Mouse (Mus musculus) urinary bladder, postnatal 36 days (tissue): ENCODE measurements around the gene Gm10134.
"Not testable (repeated sequence)": the region's sequence is repeated elsewhere in the genome, so short reads cannot be mapped to it uniquely, and the experiment has no call there.

Source experiments
- DNase-seq, 2 experiments: peaks; one replicate each; pipeline ENCODE4 v3.0.0; 2022; ENCODE audit warnings: low spot score in 2 of 2, mixed read lengths in 1 of 2

Gene Gm10134

DNA sequence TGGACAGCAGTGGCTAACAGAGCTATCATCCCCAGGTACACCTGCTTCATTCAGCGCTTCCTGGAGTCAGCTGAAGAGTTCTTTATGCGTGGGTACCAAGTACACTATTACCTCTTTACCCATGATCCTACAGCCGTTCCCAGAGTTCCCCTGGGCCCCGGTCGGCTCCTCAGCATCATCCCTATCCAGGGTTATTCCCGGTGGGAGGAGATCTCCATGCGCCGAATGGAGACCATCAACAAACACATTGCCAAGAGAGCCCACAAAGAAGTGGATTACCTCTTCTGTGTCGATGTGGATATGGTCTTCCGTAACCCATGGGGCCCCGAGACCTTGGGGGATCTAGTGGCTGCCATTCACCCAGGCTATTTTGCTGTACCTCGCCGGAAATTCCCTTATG is 1.2 kb upstream of the Gm10134 start:
- no peak for DNase-seq

DNA sequence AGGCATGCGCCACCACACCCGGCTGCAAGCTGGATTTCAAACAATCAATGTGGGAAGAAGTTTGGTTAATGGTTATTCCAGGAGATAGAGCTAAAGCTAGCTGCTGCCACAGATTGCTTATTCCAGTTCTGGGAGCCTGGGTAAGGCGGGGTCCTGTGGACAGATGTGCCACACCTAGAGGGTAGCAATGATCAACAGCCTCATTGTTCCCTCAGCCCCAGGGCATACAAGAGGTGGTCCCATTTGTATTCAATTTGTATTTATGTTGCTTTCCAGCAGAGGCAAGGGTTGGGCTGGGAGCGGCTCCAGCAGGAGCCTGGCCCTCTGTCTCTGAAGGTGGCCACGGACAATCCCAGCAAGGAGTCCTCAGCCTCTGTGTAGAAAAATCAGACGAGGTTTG is 396 bp downstream of the Gm10134 start:
- DNase-seq = no peak

DNA sequence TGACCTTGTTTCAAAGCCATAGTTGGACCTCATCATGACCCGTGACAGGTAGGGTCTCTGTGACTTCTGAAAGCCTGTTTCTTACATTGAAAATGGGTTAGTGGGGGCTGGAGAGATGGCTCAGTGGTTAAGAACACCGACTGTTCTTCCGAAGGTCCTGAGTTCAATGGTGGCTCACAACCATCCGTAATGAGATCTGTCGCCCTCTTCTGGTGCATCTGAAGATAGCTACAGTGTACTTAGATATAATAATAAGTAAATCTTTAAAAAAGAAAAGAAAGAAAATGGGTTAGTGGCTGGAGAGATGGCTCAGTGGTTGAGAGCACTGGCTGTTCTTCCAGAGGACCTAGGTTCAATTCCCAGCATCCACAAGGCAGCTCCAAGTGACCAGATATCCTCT is 5.7 kb downstream of the Gm10134 start:
- DNase-seq = not testable (repeated sequence)

DNA sequence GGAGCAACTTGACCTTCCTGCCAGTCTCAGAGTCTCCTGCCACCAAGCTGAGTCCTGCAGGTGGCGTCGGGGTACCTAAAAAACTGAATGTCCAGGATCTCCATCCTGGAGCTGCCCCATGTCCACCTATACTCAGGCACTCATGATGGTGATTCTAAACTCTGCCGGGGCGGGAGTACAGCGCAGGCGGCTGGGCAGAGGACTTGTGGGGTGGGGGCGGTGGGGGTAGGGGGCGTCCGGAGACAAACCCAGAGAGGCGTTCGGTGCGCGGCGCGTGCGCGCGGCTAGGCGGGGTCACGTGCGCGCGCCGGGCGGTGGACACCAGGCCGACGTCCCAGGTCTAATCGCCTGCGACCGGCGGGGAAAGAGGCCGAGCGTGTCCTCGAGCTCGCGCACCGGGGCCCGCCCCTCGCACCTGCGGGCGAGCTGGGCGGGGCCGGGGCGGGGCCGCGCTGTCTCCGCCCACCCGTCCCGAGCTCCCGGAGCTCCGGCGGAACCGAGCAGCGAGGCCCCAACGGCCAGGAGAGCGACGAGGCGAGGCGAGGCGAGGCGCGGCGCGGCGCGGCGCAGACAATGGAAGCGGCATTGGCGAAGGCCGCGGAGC is 7.0 kb downstream of the Gm10134 start, which contains the start of gene Ralgds:
TSS of gene Ralgds (plus strand) at position 328 of the 604 bp plus-strand sequence.
- DNase-seq = peak in 1 of 2 experiments; percentile 65

DNA sequence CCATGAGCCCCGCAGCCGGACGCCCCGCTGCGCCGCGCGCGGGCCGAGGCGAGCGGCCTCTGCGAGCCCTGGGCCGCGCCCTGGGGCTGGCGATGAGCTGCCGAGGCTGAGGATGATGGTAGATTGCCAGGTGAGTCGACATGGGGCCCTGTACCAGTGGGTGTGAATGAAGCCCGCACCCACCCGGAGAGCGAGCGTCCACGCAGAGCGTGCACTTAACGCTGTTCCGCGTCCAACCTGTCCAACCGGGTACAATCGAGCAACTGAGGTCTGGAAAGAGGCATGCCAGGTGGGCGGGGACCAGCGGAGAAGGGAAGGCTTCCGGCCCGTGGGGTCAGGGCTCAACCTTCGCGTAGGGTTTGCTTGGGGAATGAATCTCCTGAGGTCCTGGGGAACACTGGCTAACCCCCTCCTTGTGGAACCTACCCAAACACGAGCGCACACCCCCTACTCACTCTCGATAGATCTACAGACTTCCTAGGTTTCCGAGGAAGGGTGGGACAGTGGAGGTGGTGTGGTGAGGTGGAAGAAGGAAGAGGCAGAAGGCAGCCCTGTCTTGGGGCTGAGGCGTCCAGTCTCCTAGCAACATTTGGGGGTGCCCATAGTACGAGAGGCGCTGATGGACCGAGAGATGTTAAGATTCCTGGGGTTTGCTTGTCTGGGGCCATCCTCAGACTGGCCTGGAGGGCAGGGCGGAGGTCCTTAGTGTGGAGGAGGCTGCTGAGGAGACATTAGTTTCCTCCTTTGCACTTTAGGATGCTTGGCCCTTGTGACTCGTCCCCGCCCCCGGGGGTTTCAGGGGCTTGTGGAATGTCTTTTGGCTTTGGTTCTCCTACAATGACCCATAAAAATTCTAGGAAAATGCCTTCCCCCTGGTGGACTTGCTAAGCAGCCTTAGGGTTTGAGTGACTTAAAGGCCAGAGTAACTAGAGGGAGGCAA is 7.8 kb downstream of the Gm10134 start:
- no peak for DNase-seq

DNA sequence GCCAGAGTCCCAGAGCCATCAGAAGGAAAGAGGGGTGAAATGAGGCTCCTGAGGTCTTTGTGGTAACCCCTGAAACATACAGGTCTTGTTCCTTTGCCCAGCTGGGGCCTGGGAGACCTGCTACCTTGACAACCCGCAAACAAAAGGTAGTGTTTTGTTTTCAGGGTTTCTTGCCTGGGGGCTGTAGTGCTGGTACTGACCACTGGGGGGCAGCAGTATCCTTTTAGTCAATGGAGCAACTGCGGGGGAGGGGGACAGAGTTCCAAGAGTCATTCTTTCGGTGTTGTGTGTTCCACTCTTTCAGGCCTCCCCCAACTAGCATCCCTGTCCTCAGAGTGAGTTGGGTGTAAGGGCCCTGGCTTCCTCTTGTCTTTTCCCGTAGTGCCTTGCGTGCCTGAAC is 8.6 kb downstream of the Gm10134 start:
- peak in 1 of 2 experiments; percentile 82 for DNase-seq

DNA sequence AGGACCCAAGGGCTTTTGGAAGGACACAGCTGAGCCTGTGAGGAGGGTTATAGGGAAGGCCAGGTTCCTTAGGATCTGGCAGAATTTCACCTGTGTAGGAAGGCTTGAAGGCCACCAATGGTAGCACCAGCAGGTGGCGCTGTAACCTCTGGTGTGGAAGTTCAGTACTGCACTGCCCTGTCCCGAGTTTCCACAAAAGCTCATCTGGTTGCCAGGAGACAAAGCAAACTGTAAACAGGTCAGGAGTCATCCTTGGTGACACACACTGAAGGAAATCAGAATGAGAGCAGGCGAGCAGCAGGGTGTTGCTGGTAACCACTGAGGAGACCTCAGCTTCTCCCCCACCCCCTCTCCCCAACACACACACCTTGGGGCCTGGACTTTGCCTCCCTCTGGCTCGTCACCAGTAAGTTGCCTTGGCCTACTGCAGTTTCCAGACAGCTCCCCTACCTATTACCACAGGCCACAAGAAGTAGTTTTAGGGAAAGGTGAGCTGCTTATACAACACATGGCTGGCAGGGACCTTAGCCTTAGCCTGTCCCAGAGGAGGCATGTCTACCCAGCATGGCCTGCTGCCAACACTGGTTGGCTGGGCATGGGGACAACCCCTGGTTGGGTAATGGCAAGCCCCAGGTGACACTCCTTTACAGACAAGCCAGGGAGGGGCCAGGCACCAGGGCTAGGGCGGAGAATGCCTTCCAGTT is 11.5 kb downstream of the Gm10134 start:
- peak in 1 of 2 experiments; percentile 87 for DNase-seq

DNA sequence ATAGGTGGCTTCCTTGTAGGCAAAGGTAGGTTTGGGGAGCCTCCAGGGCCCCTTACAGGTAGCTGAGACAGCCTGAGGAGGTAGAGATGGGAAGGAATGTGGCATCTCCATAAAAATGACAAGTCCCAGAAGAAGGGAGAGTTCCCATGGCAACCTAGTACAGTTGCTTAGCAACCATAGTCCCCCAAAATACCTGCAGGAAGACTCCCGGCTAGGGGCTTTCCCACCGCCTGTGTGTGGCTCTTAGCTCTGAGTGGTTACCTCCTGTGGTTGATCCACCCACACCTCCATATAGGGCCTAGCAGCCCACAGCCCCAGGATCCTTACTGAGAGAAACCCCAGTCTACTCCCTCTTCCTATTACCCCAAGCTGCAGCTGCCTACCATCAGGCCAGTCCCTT is 12.3 kb downstream of the Gm10134 start:
- no peak for DNase-seq

DNA sequence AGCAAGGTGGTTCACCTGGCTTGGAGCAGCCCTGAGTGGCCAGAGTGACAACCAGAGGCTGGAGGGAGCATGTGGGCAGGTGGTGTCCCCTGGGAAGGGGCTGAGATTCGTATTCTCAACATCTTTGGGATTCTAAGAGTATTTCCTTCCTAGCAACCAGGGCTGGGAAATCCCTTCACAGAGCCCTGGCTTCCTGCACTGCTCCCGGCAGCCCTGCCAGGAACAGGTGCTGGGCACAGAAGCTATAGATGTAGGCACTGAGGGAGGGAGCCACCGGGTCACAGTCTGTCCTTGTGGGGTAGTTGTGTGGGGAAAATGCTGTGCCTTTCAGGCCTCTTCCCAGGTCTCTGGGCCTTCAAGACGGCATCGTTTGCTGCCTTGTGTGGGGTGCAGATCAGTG is 14.7 kb downstream of the Gm10134 start:
- no peak for DNase-seq

DNA sequence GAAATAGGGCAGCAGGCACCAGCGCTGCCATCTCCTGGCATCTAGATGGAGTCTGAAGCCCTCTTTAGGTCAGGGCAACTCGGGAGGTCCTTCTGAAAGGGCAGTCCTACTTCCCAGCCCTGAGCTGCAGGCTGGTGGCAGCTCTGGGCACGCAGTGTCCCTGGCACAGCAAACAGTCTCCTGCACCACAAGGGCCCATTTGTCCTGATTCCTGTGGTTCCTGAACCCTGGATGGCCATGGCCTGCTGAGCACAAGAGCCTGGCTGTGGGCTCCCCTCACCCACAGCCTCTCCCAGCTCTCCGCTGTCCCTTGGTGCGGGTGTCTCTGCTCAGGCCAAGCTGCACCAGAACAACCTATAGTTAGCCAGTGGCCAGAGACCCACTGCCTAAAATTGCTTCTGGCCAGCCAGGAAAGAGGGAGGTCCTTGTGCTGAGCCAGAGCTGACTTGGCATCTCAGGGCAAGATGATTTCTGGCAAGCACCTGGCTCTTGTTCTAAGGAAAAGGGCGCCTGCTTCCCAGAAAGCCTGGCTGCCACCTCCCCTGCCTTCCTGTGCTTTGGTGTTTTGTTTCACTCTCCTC is 15.8 kb downstream of the Gm10134 start:
- DNase-seq = no peak

DNA sequence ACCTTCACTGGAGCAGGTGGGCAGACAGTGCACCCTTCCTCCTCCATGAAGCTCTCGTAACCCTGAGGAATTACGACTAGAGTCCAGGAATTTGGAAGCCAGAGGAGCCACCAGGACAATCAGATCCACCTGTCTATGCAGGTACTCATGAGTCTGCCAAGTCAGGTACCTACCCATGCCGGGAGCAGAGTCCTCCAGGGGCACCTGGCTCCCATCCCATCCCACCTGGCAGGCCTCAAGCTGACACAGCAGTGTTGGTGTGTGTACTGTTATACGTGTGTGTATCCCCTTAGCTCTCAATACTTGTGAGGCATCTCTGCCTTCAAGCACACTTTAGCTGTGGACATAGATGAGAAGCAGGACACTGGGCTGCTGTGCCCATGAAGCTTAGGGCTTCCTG is 16.3 kb downstream of the Gm10134 start:
- no peak for DNase-seq

DNA sequence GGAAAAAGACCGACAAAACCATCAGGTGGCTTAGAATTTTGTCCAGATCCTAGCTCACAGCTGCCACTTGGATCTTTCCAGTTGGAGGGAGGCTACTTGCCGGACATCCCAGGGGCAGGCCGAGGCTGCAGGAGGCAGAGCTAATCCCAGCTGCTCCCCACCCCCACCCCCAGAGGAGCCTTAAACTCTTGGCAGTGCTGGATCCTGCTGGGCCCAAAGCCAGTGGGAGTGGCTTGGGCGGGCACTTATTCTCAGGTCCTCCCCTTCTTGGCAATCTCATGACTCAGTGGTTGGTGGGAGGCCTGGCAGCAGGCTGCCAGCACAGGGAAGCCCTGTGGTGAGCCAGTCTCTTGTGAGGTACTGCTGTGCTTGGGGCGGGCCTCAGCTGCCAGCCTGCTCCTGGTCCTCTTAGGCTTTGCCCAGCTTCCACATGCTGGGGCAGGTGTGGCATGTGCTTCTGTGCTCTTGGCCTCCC is 17.8 kb downstream of the Gm10134 start:
- DNase-seq = peak; percentile 80 to 91

DNA sequence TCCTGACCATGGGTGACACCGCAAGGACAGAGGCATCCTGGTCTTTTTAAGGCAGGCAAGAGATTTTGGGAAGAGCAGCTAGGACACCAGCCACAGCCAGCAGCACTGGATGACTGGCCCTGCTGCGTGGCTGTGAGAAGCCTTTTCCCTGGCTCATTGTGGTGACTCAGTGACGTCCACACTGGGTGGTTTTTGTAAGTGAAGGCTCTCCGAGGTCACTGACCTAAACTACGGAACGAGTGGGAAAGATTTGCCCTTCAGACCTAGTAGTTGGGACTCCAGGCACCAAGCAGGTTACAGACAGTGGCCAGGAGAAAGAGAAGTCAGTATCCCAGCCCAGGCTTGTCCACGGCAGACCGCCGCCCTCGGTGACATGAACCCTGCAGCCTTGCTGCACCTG is 18.5 kb downstream of the Gm10134 start:
- DNase-seq = no peak

DNA sequence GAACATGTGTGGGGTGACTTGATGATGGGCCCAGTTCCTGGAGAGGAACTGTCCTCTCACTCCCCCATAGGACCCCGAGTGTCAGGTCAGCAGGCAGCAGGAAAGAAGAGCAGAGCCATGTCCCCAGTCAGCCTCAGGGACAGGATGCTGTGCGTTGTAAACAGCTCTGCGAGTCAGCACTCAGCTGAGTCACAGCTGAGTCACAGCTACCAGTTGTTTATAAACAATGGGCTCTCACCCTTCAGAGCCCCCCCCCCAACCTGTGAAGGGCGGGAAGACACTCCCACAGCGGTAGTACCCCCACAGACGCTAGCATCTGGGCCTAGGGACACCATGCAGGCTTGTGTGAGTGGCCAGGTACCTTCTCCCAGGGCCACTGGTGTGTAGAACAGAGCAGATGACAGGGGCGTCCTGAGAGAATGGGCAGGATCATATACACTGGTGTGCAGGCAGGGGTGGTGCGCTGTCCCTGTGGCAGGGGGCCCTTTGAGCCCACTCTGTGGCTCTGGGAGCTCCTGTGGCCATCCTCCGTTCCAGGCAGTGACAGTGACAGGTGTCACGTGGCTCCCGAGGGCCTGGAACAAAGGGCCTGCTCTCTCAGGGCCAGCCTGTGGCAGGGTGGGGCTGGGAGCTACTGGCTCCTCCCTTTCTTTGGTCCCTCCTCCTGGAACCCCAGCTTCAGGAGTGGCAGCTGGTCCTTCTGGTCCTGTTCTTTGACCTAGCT is 19.5 kb downstream of the Gm10134 start:
- peak; percentile 87 to 89 for DNase-seq

DNA sequence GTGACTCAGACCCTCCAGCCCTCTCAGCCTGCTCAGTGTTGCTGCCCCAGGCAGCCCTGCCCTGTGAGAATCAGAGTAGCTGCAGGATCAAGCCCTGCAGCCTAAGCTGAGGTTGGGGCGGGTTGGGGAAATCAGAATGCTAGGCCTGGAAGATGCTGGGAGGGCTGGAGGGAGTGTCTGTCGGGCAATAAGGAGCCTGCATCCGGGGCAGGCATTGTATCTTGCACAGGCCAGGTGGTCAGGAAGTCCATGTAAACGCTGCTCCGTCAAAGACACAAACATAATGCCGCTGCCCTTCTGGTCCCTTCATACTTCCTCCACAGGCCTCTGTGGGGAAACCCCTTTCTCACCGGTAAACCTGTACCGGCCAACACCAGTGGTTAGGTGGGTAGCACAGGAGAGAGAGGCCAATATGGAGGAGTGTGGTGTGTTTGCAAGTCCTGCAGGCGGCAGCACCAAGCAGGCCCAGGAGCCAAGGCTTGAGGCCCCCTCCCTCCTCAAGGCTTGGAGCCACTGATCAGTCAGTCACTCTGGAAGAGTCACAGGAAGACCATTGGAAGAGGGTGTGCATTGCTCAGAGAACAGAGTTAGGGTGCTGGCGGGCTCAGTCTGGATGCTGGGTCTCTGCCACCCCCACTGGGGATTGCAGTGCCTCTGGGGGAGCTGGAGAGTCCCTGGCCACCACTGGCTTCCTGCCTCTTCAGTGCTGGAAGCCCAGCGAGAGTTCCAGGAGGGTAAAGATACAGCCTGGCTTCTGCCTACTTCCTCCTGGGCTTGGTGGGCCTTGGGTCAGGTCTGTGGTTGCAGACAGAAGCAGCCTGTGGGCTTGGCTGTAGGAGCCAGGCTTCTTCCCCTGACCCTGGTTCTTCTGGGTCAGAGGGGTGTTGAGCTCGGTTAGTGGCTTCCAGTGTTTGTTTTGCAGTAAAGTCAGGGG is 20.3 kb downstream of the Gm10134 start:
- DNase-seq = no peak

DNA sequence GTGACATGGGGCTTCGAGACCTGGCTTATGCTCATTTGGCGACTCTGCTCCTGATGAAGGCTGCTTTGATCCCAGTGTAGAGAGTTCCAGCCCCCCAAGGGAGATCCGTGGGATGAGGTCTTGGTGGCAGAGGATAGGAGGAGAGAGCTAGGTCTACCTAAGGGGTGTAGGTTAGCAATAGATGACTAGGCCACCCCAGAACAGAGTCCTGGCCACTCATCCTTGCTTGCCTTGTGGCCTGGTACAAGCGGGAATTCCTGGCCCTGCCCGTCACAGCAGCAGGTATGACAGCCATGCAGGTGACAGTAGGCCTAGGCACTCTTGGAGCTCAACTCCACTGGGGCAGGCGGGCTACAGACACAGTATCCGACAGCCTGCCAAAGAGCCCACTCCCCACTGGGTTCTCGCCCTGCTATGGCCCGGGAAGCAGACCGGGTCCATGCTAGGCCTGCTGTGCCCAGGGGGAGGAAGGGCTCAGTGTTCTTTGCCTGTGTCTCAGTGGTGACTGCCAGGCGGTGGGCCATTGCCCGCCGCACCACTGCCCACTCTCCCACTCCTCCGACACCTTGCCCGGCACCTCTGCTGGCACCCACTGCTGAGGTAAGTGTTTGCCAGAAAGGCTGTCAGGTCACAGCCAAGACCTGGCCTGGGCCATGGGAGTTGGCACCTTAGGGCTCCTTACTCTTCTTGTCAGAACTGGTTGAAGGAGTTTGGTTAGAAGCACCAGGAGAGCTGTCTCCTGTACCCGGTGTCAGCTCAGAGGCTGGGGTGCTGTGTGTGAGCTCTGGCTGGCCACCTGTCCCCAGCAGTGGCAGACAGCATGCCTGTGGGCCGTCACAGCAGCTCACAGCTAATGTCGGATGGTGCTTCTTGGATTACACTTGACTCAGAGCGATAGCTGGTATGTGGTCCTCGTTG is 21.8 kb downstream of the Gm10134 start:
- no peak for DNase-seq

DNA sequence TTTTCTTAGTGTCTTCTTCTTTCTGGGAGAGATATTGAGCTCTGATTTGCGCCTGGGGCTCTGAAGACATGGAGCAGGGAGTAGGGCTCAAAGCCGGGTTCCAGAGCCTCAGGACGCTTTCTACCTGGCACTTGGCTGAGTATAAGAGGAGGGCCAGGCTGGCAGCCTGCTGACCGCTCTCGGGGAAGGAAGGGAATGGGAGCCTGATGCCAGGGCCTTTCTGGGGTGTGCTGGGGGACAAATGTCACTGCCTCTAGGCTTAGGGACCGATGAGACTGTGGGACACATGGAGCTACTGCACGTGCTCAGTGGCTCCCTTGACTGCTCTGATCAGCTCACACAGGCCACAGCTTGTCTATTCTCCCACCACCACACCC is 22.4 kb downstream of the Gm10134 start:
- no peak for DNase-seq

DNA sequence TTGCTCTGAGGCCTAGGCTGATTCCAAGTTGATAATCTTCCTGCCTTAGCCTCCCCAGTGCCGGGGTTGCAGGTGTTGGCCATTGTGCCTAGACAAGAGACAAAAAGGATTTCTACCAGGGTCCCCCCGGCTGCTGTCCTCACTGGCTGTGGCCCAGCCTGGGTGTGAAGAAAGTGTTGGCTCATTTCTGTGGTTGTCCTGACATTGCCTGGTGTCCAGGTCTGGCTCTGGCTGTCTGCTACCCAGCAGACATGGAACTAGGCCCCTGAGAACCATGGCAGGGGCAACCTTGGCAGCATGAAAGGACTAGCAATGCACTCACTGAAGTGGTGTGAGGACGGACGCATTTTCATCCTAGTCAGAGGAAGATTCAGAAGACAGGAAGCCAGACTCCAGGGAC is 24.0 kb downstream of the Gm10134 start:
- no peak for DNase-seq

DNA sequence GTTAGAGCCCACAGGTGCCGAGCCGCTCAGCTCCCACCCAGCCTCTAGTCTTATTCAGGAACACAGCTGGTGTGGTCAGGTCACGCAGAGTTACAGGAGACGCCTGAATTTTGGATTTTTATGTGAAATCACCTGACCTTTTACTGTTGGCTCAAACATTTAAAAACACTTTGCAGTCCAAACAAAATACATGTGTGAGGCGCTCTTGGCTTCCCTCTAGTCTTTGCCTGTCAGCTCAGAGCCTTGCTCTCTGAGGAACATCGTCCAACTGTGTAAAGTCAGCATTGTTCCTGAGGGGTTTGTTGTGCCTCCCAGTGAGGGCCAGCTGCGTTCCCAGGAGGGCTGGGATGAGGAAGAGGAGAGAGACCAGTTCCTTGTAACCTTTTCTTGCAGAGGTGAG is 24.4 kb downstream of the Gm10134 start:
- DNase-seq = no peak
